Mouse (Mus musculus): ENCODE measurements around the gene Gm20388.

DNA sequence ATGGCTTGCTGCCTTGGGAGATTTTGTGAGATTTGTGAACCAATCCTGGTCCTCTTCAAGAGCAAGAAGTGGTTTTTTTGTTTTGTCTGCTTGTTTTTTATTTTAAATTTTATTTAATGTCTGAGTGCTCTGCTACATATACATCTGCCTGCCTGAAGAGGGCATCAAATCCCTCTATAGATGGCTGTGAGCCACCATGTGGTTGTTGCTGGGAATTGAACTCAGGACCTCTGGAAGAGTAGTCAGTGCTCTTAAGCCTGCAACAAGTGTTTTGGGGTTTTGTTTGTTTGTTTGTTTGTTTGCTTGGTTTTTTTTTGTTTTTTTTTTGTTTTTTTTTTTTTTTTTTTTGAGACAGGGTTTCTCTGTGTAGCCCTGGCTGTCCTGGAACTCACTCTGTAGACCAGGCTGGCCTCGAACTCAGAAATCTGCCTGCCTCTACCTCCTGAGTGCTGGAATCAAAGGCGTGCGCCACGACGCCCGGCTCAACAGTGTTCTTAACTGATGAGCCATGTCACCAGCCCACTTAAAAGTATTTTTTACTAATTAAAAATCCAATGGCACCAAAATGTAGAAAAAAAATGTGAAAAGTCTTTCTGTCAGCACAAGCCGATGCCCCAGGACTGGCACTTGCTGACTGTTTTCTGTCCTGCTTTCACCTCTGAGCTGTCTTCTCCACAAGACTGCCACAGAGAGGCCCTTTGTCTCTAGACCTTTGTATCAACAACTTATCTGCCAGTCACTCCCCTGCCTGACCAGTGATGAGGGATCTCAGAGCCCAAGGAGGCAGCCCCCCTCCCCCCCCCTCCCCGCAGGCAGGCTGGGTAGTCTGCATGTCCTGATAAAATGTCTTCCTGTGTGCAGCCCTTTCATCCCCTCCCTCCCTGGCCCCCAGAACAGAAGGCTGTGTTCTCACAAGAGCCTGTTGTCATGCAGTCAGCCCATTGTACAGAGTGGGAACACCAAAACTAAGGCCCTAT lies 3505.6 kb downstream of the Gm20388 start:
- TF ChIP-seq CTCF (IDR thresholded peaks at IDR 0.05; ENCODE audit: low read depth, low read length) (no peak; the same call in 1 of the 2 replicates), TAL1 (conservative IDR thresholded peaks at IDR 0.05; ENCODE audit: low read depth, low read length) (no peak)

Data from G1E (cell line).